ENCODE assay signal across 9 mouse cellular contexts in genomic region chr5:148360922-148361758, GRCm38 (mm10). TPM values are rescaled to one million over a fixed set of nuclear protein-coding genes. Genes with fewer than 3 reads are reported as not detected.
A peak's percentile ranks its signal among the peaks of the same experiment; 100 is the strongest.
DNase-seq lines count a peak whose midpoint lies in the region; ATAC-seq lines count a peak whose summit lies in the region.
"Had no signal": no experiment of that assay in that cellular context is flagged by ENCODE, and none has a peak within 500 bp of the region (broad histone marks: within the 10 kb centered on the region; RNA-seq: fewer than 3 reads in every experiment).

No protein-coding gene starts in this region.

- H3K27me3 ChIP-seq in heart, embryonic 14.5 days (ENCODE audit: control insufficient read depth, insufficient read depth, low read length), result no peaks in the 10 kb centered on the region
- H3K27me3 ChIP-seq in stomach, embryonic 16.5 days (ENCODE audit: control insufficient read depth, insufficient read depth, low read length), result no peaks in the 10 kb centered on the region
- H3K27me3 ChIP-seq in forebrain, embryonic 13.5 days, result no peaks in the 10 kb centered on the region
- H3K27me3 ChIP-seq: embryonic facial prominence, embryonic 15.5 days had no signal

- H3K4me2 ChIP-seq in heart, embryonic 14.5 days (ENCODE audit: low read length), result peak overlapping the region; percentile 48
- peak overlapping the region; percentile 36 for H3K4me2 ChIP-seq in stomach, embryonic 16.5 days (ENCODE audit: low read depth, low read length)
- no peak overlapping the region for H3K4me2 ChIP-seq in forebrain, embryonic 13.5 days
- H3K4me2 ChIP-seq: embryonic facial prominence, embryonic 15.5 days had no signal

- 0 out of 2 replicates have a peak, but pooled peaks cover 2% of the 10 kb centered on the region for H3K36me3 ChIP-seq in heart, embryonic 14.5 days (ENCODE audit: control insufficient read depth, insufficient read depth, low read length)
- peaks cover 6% of the 10 kb centered on the region; the same call in 1 of the 2 replicates for H3K36me3 ChIP-seq in stomach, embryonic 16.5 days (ENCODE audit: control insufficient read depth, insufficient read depth, low read length)
- no peaks in the 10 kb centered on the region for H3K36me3 ChIP-seq in forebrain, embryonic 13.5 days (ENCODE audit: poor library complexity, severe bottlenecking)
- H3K36me3 ChIP-seq: embryonic facial prominence, embryonic 15.5 days had no signal

- ATAC-seq in heart, embryonic 14.5 days (ENCODE audit: insufficient number of reproducible peaks, insufficient read depth, low FRiP score, low read depth), result peak; percentile 70
- ATAC-seq in stomach, embryonic 16.5 days (ENCODE audit: insufficient read depth, low FRiP score), result peak; percentile 89
- no peak for ATAC-seq in forebrain, embryonic 13.5 days
- ATAC-seq in CD4-positive, CD25-positive, alpha-beta regulatory T cell, adult 4 months, result no peak

- peaks cover 24 to 34% of the 10 kb centered on the region in 2 experiments for H3K4me1 ChIP-seq in heart, embryonic 14.5 days (ENCODE audit: control insufficient read depth in 2 of 2, insufficient read depth in 2 of 2, low read length in 2 of 2)
- H3K4me1 ChIP-seq in stomach, embryonic 16.5 days (ENCODE audit: control insufficient read depth, insufficient read depth, low read length), result peaks cover 18% of the 10 kb centered on the region
- H3K4me1 ChIP-seq in forebrain, embryonic 13.5 days, result no peaks in the 10 kb centered on the region

- H3K27ac ChIP-seq in heart, embryonic 14.5 days (replicated peaks in 1 of 2; ENCODE audit: control insufficient read depth in 1 of 2, insufficient read depth in 1 of 2, low read depth in 2 of 2, low read length in 2 of 2), result peak overlapping the region; percentile 73 to 75
- peak overlapping the region; percentile 89 for H3K27ac ChIP-seq in stomach, embryonic 16.5 days (ENCODE audit: low read length)
- H3K27ac ChIP-seq in forebrain, embryonic 13.5 days, result no peak overlapping the region
- H3K27ac ChIP-seq: embryonic facial prominence, embryonic 15.5 days had no signal

- WGBS in heart, embryonic 14.5 days, result 16% methylated on average over 16 of the region's 16 CpGs
- WGBS in stomach, embryonic 16.5 days, result 38% methylated on average over 16 of the region's 16 CpGs
- WGBS in forebrain, embryonic 13.5 days, result 83% methylated on average over 16 of the region's 16 CpGs

- H3K9ac ChIP-seq in heart, embryonic 14.5 days (ENCODE audit: low read length), result peak overlapping the region; percentile 41
- 0 out of 2 replicates have a peak overlapping the region, but pooled peaks have one; percentile 46 for H3K9ac ChIP-seq in stomach, embryonic 16.5 days (ENCODE audit: low read length)
- H3K9ac ChIP-seq in forebrain, embryonic 13.5 days, result no peak overlapping the region
- H3K9ac ChIP-seq: embryonic facial prominence, embryonic 15.5 days had no signal

- peak; percentile 45 for DNase-seq in ovary, postnatal 36 days (ENCODE audit: low spot score)
- no peak for DNase-seq in ovary, postnatal 10 days (ENCODE audit: low spot score)
- DNase-seq in liver, result peak; percentile 49
- no peak for DNase-seq in cerebellum, adult 11-12 months

- H3K4me3 ChIP-seq in heart, embryonic 14.5 days (ENCODE audit: control insufficient read depth in 1 of 2, insufficient read depth in 1 of 2, low read depth in 1 of 2, low read length in 2 of 2), result peak overlapping the region in 1 of 2 experiments; percentile 3; a peak in 1 of 4 replicates
- H3K4me3 ChIP-seq in stomach, embryonic 16.5 days (replicated peaks; ENCODE audit: low read length), result peak overlapping the region; percentile 7; the same call in 1 of the 2 replicates
- H3K4me3 ChIP-seq in forebrain, embryonic 13.5 days, result no peak overlapping the region
- H3K4me3 ChIP-seq: embryonic facial prominence, embryonic 15.5 days had no signal

- 0 out of 2 replicates have a peak, but pooled peaks cover 2% of the 10 kb centered on the region for H3K9me3 ChIP-seq in heart, embryonic 14.5 days (ENCODE audit: control insufficient read depth, low read length)
- no peaks in the 10 kb centered on the region for H3K9me3 ChIP-seq in stomach, embryonic 16.5 days (replicated peaks; ENCODE audit: control insufficient read depth, low read length)
- H3K9me3 ChIP-seq in forebrain, embryonic 13.5 days (replicated peaks), result no peaks in the 10 kb centered on the region
- H3K9me3 ChIP-seq: embryonic facial prominence, embryonic 15.5 days had no signal

RNA-seq across cellular contexts. Expression of gene Slc7a1, which starts 38.6 kb away (rescaled TPM):
- polyA plus RNA-seq in heart, embryonic 14.5 days (2014; fragmentation: Nextera tagmentation; extraction: Ambion mirVana), result 22.5 and 23.0 TPM in 2 replicates
- 24.8 and 25.0 TPM in 2 replicates for polyA plus RNA-seq in stomach, embryonic 16.5 days (2015; fragmentation: Nextera tagmentation; extraction: Ambion mirVana)
- 24.4 and 27.2 TPM in 2 replicates for polyA plus RNA-seq in forebrain, embryonic 13.5 days (2015; fragmentation: Nextera tagmentation; extraction: Ambion mirVana)
- 10 to 100 TPM; 13.2 to 19.0 TPM for polyA plus RNA-seq in CD4-positive, CD25-positive, alpha-beta regulatory T cell, adult 4 months (2017; shearing (Covaris generic))

Comparison
In these comparisons a context has a peak if more than half of its experiments do, and no peak if none do; other contexts are left out.
1. DNase-seq: peak in ovary, postnatal 36 days (single experiment) and liver (single experiment); none in ovary, postnatal 10 days (single experiment) and cerebellum, adult 11-12 months (single experiment).
2. ATAC-seq: peak in heart, embryonic 14.5 days (single experiment) and stomach, embryonic 16.5 days (single experiment); none in forebrain, embryonic 13.5 days (single experiment) and CD4-positive, CD25-positive, alpha-beta regulatory T cell, adult 4 months (single experiment).